Mouse (Mus musculus) erythroblast, adult 5-6 weeks (primary cell): ENCODE results near the gene Fam216a. TPM values are rescaled to one million over a fixed set of nuclear protein-coding genes. Genes with fewer than 3 reads are reported as not detected.
"Not testable (repeated sequence)": the region's sequence is repeated elsewhere in the genome, so short reads cannot be mapped to it uniquely, and the experiment has no call there.

Experiments
- ATAC-seq: replicated peaks from 2 replicates; pipeline ENCODE4 v1.8.0; 2016; ENCODE audit warnings: moderate number of reproducible peaks, mild to moderate bottlenecking, moderate TSS enrichment, inconsistent platforms; ENCODE audit not compliant: poor library complexity, low FRiP score, severe bottlenecking
- total RNA-seq, 2 experiments: library from RNA; stranded (forward) in 1 of 2; stranded (reverse) in 1 of 2; fragments of 150-400 nt in 1 of 2; fragments of 200-764, 138-1000 nt in 1 of 2; gene quantifications; 2 replicates each; pipeline versions ENCODE4 v1.2.3 to v1.2.4; 2015 to 2017; ENCODE audit warnings: low replicate concordance in 2 of 2

The Fam216a gene
- 6.5 and 9.0 TPM in 2 replicates for total RNA-seq (2015; ENCODE audit: low replicate concordance)
- 5.9 and 6.4 TPM in 2 replicates for total RNA-seq (2017; ENCODE audit: low replicate concordance)

DNA sequence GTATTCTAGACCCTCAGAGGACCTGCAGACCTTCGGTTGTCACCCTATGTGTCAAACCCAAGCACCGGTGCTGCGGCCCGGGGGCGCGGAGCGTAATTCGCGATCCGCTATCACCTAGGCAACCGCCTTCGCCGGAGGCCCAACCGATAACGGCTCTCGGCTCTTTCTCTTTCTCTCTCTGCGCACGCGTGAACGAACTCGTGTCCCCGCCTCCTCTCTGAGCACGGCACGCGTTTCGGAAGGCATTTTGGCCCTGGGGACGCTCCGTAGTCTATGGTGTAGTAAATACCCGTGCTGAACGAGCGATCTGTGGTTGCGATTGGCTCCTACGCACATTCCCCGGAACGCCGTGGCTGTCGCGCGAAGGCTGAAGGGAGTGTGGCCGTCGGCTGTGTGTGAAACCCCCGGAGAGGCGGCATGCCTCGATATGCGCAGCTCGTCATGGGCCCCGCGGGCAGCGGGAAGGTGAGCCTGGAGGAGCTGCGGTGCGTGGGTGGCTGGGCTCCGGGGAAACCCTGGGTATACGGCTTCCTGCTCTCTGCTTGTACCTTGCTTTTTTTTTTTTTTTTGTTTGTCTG, at the start of gene Fam216a:
Gene Fam216a, minus strand, starts transcription at position 173 of the 578 bp plus-strand sequence.
- ATAC-seq, result peak; percentile 93

- peak; percentile 51 for ATAC-seq
Observed at GRCm38 (mm10) chr5:122421271-122422068, 49.3 kb upstream of the Fam216a start, which contains the start of gene Anapc7. TSS of gene Anapc7 (plus strand) at chr5:122421693.

DNA sequence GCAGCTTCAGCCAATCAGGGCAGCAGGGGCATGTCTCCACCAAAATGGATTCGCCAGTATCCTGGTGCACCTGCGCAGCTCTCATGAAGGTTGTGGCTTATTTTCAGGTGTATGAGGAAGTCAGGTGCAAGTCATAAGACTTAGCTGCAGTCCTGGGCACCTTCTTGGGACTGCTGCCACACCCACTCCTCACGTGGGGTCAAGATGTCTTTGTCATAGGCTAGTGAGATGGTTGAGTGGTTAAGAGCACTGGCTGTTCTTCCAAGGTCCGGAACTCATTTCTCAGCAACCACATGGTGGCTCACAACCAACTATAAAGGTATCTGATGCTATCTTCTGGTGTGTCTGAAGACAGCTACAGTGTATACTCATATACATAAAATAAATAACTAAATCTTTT, 48.5 kb upstream of the Fam216a start:
- not testable (repeated sequence) for ATAC-seq

DNA sequence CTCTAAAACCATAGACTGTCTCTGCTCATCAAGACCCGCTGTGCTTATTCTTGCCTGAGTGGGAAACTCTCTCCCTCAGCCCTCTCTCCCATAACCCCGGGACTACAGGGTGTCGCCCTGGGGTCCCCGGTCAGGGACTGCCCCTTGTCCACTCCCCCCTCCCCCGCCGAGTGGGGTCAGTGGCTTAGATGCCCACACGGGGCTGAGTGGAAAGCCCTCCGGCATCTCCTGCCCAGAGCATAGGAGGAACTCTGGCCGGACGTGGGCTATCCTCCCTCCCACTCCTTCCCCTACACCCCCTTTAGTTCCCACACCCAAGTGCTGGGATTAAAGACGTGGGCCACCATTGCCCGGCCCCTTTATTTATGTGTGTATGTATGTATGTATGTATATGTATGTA, 43.3 kb upstream of the Fam216a start:
- no peak for ATAC-seq

DNA sequence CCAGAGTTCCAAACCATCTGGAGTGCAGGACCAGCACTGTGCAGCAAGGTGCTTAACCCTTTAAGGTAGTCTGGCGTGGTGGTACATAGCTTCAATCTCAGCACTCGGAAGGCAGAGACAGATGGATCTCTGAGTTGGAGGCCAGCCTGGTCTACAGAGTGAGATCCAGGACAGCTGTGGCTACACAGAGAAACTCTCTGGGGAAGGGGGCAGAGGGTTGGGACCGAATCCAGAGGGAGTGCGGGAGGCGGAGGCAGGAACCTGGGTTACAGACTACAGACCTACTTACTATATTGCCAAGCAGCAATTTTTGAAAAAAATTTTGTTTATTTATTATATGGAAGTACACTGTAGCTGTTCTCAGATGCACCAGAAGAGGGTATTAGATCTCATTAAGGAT, 42.2 kb upstream of the Fam216a start:
- ATAC-seq, result no peak

GRCm38 (mm10) chr5:122412826-122413225, 40.7 kb upstream of the Fam216a start:
- ATAC-seq, result no peak

- no peak for ATAC-seq
Observed at GRCm38 (mm10) chr5:122411892-122412291, 39.7 kb upstream of the Fam216a start.

GRCm38 (mm10) chr5:122409692-122410645, 37.8 kb upstream of the Fam216a start:
- no peak for ATAC-seq

DNA sequence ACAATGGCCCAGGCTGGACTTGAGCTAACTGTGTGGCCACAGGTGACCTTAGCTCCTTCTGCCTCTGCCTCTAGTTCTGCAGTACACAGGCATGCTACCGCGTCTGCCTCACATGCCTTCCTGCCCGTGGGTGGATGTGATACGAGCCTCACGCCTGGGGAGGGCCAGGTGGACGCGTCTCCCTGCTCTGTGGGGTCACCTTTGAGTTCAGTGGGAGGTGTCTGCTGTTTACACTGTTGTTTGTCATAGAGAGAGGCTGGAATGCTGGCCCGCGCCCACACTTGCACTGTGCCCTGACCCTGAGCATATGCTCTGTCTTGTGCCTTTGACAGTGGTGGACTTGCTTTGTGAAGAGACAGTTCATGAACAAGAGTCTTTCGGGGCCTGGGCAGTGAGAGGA, 33.4 kb upstream of the Fam216a start:
- ATAC-seq, result no peak

DNA sequence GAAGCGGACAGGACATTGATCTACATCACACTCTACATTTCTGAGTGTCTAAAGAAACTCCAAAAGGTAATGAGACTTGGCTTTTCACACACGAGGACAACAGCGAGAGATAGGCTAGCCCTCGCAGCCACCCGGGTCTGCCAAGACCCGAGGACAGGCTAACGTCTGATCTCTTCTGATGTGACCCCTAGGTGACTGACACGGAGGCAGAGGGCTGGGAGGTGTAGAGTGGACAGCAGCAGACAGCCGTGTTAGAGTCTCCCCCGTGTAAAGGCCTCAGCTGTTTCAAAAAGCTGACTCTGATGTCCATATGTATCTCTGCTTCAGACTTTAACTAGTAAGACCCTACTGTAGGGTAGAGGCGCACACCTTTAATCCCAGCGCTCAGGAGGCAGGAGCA, 31.2 kb upstream of the Fam216a start:
- ATAC-seq, result no peak

GRCm38 (mm10) chr5:122402772-122403171, 30.6 kb upstream of the Fam216a start:
- no peak for ATAC-seq

DNA sequence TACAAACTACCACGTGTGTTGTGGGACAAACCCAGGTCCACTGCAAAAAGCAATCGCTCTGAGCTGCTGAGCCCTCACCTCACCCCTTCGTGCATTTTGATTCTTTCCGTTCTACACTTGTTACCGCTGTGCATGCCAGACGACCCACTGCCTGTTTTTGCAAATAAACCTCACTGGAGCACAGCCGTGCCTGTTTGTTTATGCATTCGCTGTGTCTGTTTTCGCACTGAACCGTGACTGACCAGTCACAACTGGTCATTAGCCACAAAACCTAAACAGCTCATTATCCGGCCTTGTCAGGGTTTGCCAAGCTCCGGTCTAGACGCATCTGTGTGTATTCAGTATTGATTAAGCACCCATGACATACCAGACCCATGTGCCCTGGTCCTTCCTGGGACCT, 30.0 kb upstream of the Fam216a start:
- ATAC-seq, result no peak

- ATAC-seq, result peak; percentile 76
Observed at GRCm38 (mm10) chr5:122401303-122401640, 29.1 kb upstream of the Fam216a start.

- ATAC-seq, result peak; percentile 8; the same call in 1 of the 2 replicates
Observed at GRCm38 (mm10) chr5:122400628-122401302, 28.6 kb upstream of the Fam216a start.

DNA sequence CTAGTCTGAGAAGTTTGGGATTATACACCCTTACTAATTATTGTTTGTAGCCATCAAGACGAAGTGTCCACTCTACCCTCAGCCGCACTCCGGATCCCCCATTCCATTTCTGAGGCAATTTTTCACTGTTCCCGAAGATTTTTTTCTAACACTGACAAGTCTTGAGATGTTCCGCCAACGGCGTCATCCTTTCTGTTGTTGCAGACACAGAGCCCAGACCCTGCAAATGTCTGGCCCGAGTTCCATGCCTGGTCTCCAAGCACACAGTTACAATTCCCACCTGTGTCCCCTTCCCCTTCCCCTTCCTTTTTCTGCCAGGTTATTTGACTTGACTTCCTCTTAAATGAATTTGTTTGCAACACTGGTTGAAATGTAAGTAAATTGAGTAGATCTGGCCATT, 27.7 kb upstream of the Fam216a start:
- no peak for ATAC-seq

DNA sequence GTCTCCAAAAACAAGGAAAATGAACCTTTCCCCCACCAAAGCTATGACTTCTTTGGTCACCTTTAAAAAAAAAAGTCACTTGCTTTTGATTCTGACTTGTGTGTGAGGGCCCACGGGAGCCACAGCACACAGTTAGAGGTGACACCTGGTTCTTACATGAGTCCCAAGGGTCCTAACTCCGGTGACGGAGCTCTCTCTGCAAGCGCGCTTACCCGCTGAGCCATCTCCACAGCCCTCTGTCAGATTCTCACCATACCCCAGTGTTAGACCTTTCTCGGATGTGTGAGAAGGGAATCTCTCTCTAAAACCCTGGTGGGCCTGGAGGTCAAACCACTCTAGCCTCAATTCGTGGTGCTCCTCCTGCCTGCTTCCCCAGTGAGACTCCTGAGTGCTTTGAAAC, 25.3 kb upstream of the Fam216a start:
- ATAC-seq, result no peak

DNA sequence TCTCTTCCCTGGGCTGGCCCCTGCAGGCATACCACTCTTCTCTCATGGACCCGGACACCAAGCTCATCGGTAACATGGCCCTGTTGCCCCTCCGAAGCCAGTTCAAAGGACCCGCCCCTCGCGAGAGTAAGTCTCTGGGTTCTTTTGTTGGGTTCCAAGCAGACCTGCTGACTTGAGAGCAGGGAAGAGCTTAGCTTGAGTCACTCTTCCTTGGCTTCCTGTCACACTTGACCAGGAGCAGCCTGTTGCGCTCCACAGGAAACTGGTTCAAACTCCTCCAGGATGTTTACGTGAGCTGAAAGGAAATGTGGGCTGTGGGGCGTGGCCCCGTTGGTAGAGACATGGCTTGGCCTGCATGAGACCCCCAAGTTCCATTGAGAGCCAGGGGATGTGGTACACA, 24.6 kb upstream of the Fam216a start:
- ATAC-seq, result no peak

DNA sequence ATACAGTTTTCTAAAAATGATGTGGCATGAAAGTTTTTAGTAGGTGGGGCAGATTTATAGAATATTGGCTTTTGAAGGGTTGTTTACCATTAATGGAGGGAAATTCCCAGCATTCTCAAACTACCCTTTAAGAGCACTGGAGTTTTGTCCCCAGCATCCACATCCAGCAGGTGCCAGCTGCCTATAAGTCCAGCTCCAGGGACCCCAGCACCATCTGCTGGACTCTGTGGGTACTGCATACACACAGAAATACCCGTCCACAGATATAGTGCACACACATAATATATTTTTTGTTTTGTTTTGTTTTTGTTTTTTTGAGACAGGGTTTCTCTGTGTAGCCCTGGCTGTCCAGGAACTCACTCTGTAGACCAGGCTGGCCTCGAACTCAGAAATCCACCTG, 21.7 kb upstream of the Fam216a start:
- peak; percentile 71 for ATAC-seq

GRCm38 (mm10) chr5:122392227-122393004, 20.3 kb upstream of the Fam216a start:
- ATAC-seq, result peak; percentile 38
